Mouse (Mus musculus): Measurements from ENCODE around the gene Hilpda. TPM values are rescaled to one million over a fixed set of nuclear protein-coding genes. Genes with fewer than 3 reads are reported as not detected.

Gene Hilpda
- total RNA-seq, 1 experiment = 36.9 TPM

- DNase-seq (ENCODE audit: low read depth, low spot score) = no peak
These were observed 25.2 kb upstream of the Hilpda start for GRCm38 (mm10) chr6:29247072-29247471.

GRCm38 (mm10) chr6:29259418-29259817 is 12.9 kb upstream of the Hilpda start:
- Histone ChIP-seq H3K9me3 (ENCODE audit: control insufficient read depth, insufficient read depth, low read depth, low read length) (no peaks in the 10 kb centered on the region), H3K36me3 (ENCODE audit: control insufficient read depth, insufficient read depth, low read length, poor library complexity, severe bottlenecking) (no peaks in the 10 kb centered on the region), H3K9ac (ENCODE audit: insufficient read depth, low read depth, low read length, poor library complexity, severe bottlenecking) (no peak overlapping the region), H3K4me1 (ENCODE audit: control insufficient read depth in 2 of 2, insufficient read depth in 2 of 2, low read length in 2 of 2, poor library complexity in 1 of 2) (no peaks in the 10 kb centered on the region), H3K4me3 (ENCODE audit: insufficient read depth in 1 of 2, low read depth in 1 of 2, low read length in 2 of 2, poor library complexity in 1 of 2, severe bottlenecking in 1 of 2) (no peak overlapping the region), H3K27ac (ENCODE audit: insufficient read depth, low read depth, low read length, poor library complexity, severe bottlenecking) (no peak overlapping the region)
- TF ChIP-seq HCFC1 (IDR thresholded peaks at IDR 0.05; ENCODE audit: borderline replicate concordance, insufficient read depth, low read length) = no peak
- TF ChIP-seq MAFK (IDR thresholded peaks at IDR 0.05; ENCODE audit: insufficient read depth, low read depth, low read length) = no peak
- TF ChIP-seq CHD2 (IDR thresholded peaks at IDR 0.05; ENCODE audit: low read depth, low read length) = no peak
- no peak for TF ChIP-seq ZNF384 (IDR thresholded peaks at IDR 0.05; ENCODE audit: low read depth, low read length)
- no peak for TF ChIP-seq ZC3H11A (IDR thresholded peaks at IDR 0.05; ENCODE audit: borderline replicate concordance, low read depth, low read length)
- in situ Hi-C loops (cut with MboI; ENCODE audit: low sequenced_read_pairs in 2 of 2, unreplicated experiment in 2 of 2) = no loop called here
- DNase-seq (ENCODE audit: low read depth, low spot score) = no peak

More at GRCm38 (mm10) chr6:29247072-29247471, 25.2 kb upstream of the Hilpda start:
- no peak overlapping the region for H3K9ac ChIP-seq (ENCODE audit: insufficient read depth, low read depth, low read length, poor library complexity, severe bottlenecking)
- in situ Hi-C loops (cut with MboI; ENCODE audit: low sequenced_read_pairs in 2 of 2, unreplicated experiment in 2 of 2) = no loop called here
- no peaks in the 10 kb centered on the region for H3K36me3 ChIP-seq (ENCODE audit: control insufficient read depth, insufficient read depth, low read length, poor library complexity, severe bottlenecking)
- H3K27ac ChIP-seq (ENCODE audit: insufficient read depth, low read depth, low read length, poor library complexity, severe bottlenecking) = no peak overlapping the region
- no peaks in the 10 kb centered on the region for H3K9me3 ChIP-seq (ENCODE audit: control insufficient read depth, insufficient read depth, low read depth, low read length)
- peaks cover 0 to 10% of the 10 kb centered on the region in 2 experiments; a peak in 2 of 4 replicates for H3K4me1 ChIP-seq (ENCODE audit: control insufficient read depth in 2 of 2, insufficient read depth in 2 of 2, low read length in 2 of 2, poor library complexity in 1 of 2)
- TF ChIP-seq ZC3H11A (IDR thresholded peaks at IDR 0.05; ENCODE audit: borderline replicate concordance, low read depth, low read length) = no peak
- no peak for TF ChIP-seq CHD2 (IDR thresholded peaks at IDR 0.05; ENCODE audit: low read depth, low read length)
- TF ChIP-seq HCFC1 (IDR thresholded peaks at IDR 0.05; ENCODE audit: borderline replicate concordance, insufficient read depth, low read length) = no peak
- TF ChIP-seq MAFK (IDR thresholded peaks at IDR 0.05; ENCODE audit: insufficient read depth, low read depth, low read length) = no peak
- TF ChIP-seq ZNF384 (IDR thresholded peaks at IDR 0.05; ENCODE audit: low read depth, low read length) = no peak
- no peak overlapping the region for H3K4me3 ChIP-seq (ENCODE audit: insufficient read depth in 1 of 2, low read depth in 1 of 2, low read length in 2 of 2, poor library complexity in 1 of 2, severe bottlenecking in 1 of 2)

- Histone ChIP-seq H3K27ac (ENCODE audit: insufficient read depth, low read depth, low read length, poor library complexity, severe bottlenecking) (no peak overlapping the region), H3K36me3 (ENCODE audit: control insufficient read depth, insufficient read depth, low read length, poor library complexity, severe bottlenecking) (no peaks in the 10 kb centered on the region), H3K9ac (ENCODE audit: insufficient read depth, low read depth, low read length, poor library complexity, severe bottlenecking) (no peak overlapping the region), H3K4me1 (ENCODE audit: control insufficient read depth in 2 of 2, insufficient read depth in 2 of 2, low read length in 2 of 2, poor library complexity in 1 of 2) (no peaks in the 10 kb centered on the region), H3K4me3 (ENCODE audit: insufficient read depth in 1 of 2, low read depth in 1 of 2, low read length in 2 of 2, poor library complexity in 1 of 2, severe bottlenecking in 1 of 2) (no peak overlapping the region), H3K9me3 (ENCODE audit: control insufficient read depth, insufficient read depth, low read depth, low read length) (no peaks in the 10 kb centered on the region)
- TF ChIP-seq CHD2 (IDR thresholded peaks at IDR 0.05; ENCODE audit: low read depth, low read length) (no peak), MAFK (IDR thresholded peaks at IDR 0.05; ENCODE audit: insufficient read depth, low read depth, low read length) (no peak), HCFC1 (IDR thresholded peaks at IDR 0.05; ENCODE audit: borderline replicate concordance, insufficient read depth, low read length) (no peak), ZNF384 (IDR thresholded peaks at IDR 0.05; ENCODE audit: low read depth, low read length) (no peak), ZC3H11A (IDR thresholded peaks at IDR 0.05; ENCODE audit: borderline replicate concordance, low read depth, low read length) (no peak)
- in situ Hi-C loops (cut with MboI; ENCODE audit: low sequenced_read_pairs in 2 of 2, unreplicated experiment in 2 of 2) = no loop called here
- DNase-seq (ENCODE audit: low read depth, low spot score) = no peak
These were observed 10.5 kb upstream of the Hilpda start for GRCm38 (mm10) chr6:29261831-29262230.

GRCm38 (mm10) chr6:29263650-29264455 is 8.4 kb upstream of the Hilpda start:
- TF ChIP-seq ZC3H11A (IDR thresholded peaks at IDR 0.05; ENCODE audit: borderline replicate concordance, low read depth, low read length) (no peak), CHD2 (IDR thresholded peaks at IDR 0.05; ENCODE audit: low read depth, low read length) (no peak), HCFC1 (IDR thresholded peaks at IDR 0.05; ENCODE audit: borderline replicate concordance, insufficient read depth, low read length) (no peak), ZNF384 (IDR thresholded peaks at IDR 0.05; ENCODE audit: low read depth, low read length) (no peak)
- Histone ChIP-seq H3K27ac (ENCODE audit: insufficient read depth, low read depth, low read length, poor library complexity, severe bottlenecking) (no peak overlapping the region), H3K9me3 (ENCODE audit: control insufficient read depth, insufficient read depth, low read depth, low read length) (no peaks in the 10 kb centered on the region), H3K9ac (ENCODE audit: insufficient read depth, low read depth, low read length, poor library complexity, severe bottlenecking) (no peak overlapping the region), H3K4me3 (ENCODE audit: insufficient read depth in 1 of 2, low read depth in 1 of 2, low read length in 2 of 2, poor library complexity in 1 of 2, severe bottlenecking in 1 of 2) (no peak overlapping the region), H3K4me1 (ENCODE audit: control insufficient read depth in 2 of 2, insufficient read depth in 2 of 2, low read length in 2 of 2, poor library complexity in 1 of 2) (no peaks in the 10 kb centered on the region), H3K36me3 (ENCODE audit: control insufficient read depth, insufficient read depth, low read length, poor library complexity, severe bottlenecking) (no peaks in the 10 kb centered on the region)
- DNase-seq (ENCODE audit: low read depth, low spot score) = no peak
- in situ Hi-C loops (cut with MboI; ENCODE audit: low sequenced_read_pairs in 2 of 2, unreplicated experiment in 2 of 2) = no loop called here
